Mouse (Mus musculus): ENCODE data around the gene B4galnt1. TPM values are rescaled to one million over a fixed set of nuclear protein-coding genes. Genes with fewer than 3 reads are reported as not detected.

Gene B4galnt1
- 54.0 and 74.6 TPM in 2 replicates for polyA plus RNA-seq (2015; fragmentation: Nextera tagmentation; extraction: Ambion mirVana)

DNA sequence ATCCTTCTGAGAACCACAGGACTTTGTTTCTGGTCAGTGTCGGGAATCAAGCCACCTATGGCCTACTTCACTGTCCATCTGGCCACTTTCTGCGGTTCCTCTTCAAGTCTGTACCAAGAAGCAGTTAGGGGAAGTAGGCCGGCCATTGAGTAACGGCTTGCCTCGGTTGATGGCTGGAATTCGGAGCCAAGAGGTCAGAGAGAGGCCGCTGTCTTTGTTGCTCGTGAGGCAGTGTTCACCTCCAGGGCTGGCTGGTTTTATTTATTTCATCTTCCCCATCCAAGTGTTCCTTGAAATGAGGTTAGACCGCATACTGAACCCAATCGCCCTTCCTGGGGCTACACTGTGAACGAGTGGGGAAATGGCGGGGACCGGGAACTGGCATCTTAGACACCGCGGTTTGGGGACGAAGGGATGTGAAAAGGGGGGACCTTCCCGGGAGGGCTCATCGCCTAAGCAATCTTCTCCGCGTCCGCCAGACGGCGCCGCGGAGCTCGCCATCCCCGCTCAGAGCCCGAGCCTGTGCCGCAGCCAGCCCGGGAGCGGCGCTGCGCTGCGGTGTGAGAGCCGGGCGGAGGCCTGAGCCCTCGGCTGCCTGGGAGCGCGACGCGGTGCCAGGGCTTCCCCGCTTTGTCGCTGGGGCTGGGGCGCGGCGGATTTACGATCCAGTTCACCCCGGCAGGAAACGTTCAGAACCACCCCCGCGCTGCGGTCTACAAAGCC lies at the start of gene B4galnt1:
Gene B4galnt1 (plus strand): TSS at position 595 of the 723 bp plus-strand sequence.
- WGBS, result 2% methylated on average over 37 of the region's 52 CpGs
- peak; percentile 89 for ATAC-seq (ENCODE audit: low FRiP score, low read depth)
- H3K4me3 ChIP-seq, result peak within 1 kb of the TSS; percentile 93
- peaks cover 25% of the 10 kb centered on the region for H3K4me1 ChIP-seq (replicated peaks)
- peaks cover 22% of the 10 kb centered on the region for H3K27me3 ChIP-seq
- peak within 1 kb of the TSS; percentile 92 for H3K27ac ChIP-seq (replicated peaks)
- H3K36me3 ChIP-seq, result no peaks in the 10 kb centered on the region
- H3K9ac ChIP-seq, result peak within 1 kb of the TSS; percentile 98
- no peaks in the 10 kb centered on the region for H3K9me3 ChIP-seq
- peak within 1 kb of the TSS; percentile 84 for H3K4me2 ChIP-seq

DNA sequence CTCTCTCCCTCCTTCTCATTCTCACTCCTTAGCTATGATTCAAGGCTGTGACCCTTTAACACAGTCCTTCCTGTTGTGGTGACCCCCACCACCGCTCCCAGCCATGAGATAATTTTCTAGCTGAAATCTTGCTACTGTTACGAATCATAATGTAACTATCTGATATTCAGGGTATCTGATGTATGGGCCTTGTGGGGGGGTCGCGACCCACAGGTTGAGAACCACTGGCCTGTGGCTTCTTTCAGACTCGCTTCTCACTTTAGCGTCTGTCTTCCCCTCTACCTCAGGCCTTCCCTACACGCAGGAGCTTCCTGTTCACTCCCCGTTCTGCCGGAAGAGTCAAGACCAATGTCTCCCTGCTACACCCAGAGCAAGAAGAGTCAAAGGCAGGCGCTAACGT lies 46.6 kb upstream of the B4galnt1 start:
- no peak overlapping the region for H3K4me2 ChIP-seq
- H3K27ac ChIP-seq (replicated peaks), result no peak overlapping the region
- H3K9ac ChIP-seq, result no peak overlapping the region
- ATAC-seq (ENCODE audit: low FRiP score, low read depth), result no peak
- no peak overlapping the region for H3K4me3 ChIP-seq
- H3K27me3 ChIP-seq, result no peaks in the 10 kb centered on the region
- H3K9me3 ChIP-seq, result no peaks in the 10 kb centered on the region
- peaks cover 34% of the 10 kb centered on the region for H3K4me1 ChIP-seq (replicated peaks)
- peaks cover 31% of the 10 kb centered on the region for H3K36me3 ChIP-seq
- WGBS, result 94% methylated on average over 11 of the region's 11 CpGs

DNA sequence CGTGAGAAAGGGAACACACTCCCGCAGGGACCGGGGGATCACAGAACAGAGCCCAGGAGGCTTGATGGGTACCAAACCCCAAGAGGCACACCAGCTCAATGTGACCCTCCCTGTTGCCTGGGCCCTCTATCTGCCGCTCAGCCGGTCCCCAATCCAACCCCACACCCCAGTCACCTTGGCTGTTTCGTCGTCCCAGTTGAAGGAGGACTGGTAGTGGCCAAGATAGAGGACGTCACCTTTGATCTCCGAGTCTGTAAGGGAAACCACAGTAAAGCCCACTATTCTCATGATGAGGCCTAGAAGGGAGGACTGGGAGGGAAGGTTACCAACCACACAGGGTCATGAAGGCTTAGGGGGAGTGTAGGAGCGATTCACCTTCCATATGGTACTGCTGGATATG lies 45.8 kb upstream of the B4galnt1 start:
- Histone ChIP-seq H3K4me2 (peak overlapping the region; percentile 95; the same call in 1 of the 2 replicates), H3K36me3 (peaks cover 31% of the 10 kb centered on the region), H3K27ac (replicated peaks) (no peak overlapping the region), H3K9ac (no peak overlapping the region), H3K27me3 (no peaks in the 10 kb centered on the region), H3K4me3 (no peak overlapping the region), H3K9me3 (no peaks in the 10 kb centered on the region), H3K4me1 (replicated peaks) (peaks cover 34% of the 10 kb centered on the region)
- no peak for ATAC-seq (ENCODE audit: low FRiP score, low read depth)
- WGBS, result 93% methylated on average over 10 of the region's 10 CpGs

DNA sequence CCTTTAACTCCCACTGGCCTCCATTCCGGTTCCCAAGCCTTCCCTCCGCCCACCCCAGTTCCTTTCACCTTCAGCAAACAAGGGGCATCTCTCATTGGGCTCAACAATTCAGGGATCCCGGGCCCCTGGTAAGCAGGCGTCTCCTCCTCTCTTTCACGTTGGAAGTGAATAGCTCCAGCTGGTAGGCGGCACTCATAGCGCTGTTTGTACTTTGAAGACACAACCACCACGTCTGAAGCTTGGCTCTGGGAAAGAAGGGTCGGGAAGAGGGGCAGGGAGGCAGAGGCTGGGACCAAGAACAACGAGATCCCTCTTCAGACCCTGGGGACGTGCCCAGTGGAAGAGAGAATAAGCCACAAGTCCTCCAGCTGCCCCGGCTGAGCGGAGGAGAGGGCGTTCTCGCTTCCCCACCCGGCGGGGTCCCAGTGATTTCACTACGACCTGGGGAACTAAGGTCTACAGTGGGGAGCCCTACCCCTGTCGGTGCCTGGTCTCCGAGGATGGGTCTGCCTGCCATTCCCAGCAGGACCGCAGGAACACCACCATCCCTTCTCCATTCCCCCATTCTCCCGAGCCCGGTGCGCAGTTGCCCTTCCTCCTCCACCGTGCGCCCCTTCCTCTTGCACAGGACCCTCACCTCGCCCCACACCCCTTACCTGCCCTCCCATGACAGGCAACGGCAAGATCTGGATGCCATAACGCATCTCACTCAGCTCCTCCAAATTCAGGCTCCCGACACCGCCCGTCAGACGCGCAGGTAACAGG lies 44.5 kb upstream of the B4galnt1 start:
- Histone ChIP-seq H3K9ac (peak overlapping the region; percentile 75), H3K4me2 (peak overlapping the region; percentile 95), H3K27ac (replicated peaks) (peak overlapping the region; percentile 66), H3K4me3 (peak overlapping the region; percentile 78), H3K9me3 (no peaks in the 10 kb centered on the region), H3K27me3 (no peaks in the 10 kb centered on the region), H3K36me3 (peaks cover 31% of the 10 kb centered on the region), H3K4me1 (replicated peaks) (peaks cover 34% of the 10 kb centered on the region)
- 1% methylated on average over 34 of the region's 34 CpGs for WGBS
- peak; percentile 60 for ATAC-seq (ENCODE audit: low FRiP score, low read depth)

DNA sequence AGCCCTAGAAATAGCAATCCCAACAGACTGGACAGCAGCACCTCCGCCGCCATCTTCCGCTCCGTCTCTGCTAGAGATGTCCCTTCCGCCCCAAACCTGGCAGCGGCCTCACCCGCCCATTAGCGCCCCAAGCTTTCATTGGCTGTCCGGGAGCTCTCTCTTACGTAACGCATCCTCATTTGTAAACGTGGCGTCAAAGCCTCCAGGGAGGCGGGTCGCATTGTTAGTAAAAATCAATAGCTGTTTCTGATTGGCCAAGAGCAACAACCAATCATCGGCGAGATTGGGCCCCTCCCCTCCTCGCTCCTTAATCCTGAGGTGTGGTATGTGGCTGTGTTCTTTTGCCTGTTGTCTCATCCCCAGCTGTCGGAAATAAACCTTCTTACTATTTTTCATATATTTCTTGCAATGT lies 44.0 kb upstream of the B4galnt1 start, which contains the start of gene Os9:
Gene Os9 (minus strand): TSS at position 66 of the 412 bp plus-strand sequence.
- Histone ChIP-seq H3K9me3 (no peaks in the 10 kb centered on the region), H3K27ac (replicated peaks) (peak within 1 kb of the TSS; percentile 86), H3K27me3 (no peaks in the 10 kb centered on the region), H3K9ac (peak within 1 kb of the TSS; percentile 75), H3K4me3 (peak within 1 kb of the TSS; percentile 78), H3K4me1 (replicated peaks) (peaks cover 34% of the 10 kb centered on the region), H3K4me2 (peak within 1 kb of the TSS; percentile 95), H3K36me3 (peaks cover 26% of the 10 kb centered on the region)
- under 1% methylated on average over 19 of the region's 19 CpGs for WGBS
- peak; percentile 96 for ATAC-seq (ENCODE audit: low FRiP score, low read depth)

DNA sequence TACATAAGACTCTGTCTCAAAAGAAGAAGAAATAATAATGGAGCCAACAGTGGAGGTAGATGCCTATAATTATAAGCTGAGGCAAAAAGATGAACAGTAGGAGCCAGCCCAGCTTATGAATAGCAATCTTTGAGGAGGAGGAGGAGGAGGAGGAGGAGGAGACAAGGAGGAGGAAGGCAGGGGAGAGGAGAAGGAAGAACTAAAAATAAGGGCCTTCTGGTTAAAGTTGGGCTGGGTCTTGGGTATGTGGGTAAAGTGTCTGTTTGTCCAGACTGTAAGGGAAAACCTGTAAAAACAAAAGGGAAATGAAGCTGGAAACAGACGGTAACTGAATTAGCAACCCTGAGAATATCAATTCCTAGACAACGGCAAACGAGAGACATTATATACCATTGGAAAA lies 43.0 kb upstream of the B4galnt1 start:
- H3K4me1 ChIP-seq (replicated peaks), result peaks cover 34% of the 10 kb centered on the region
- H3K4me2 ChIP-seq, result peak overlapping the region; percentile 53
- no peaks in the 10 kb centered on the region for H3K9me3 ChIP-seq
- H3K4me3 ChIP-seq, result peak overlapping the region; percentile 78
- ATAC-seq (ENCODE audit: low FRiP score, low read depth), result no peak
- no peaks in the 10 kb centered on the region for H3K27me3 ChIP-seq
- peak overlapping the region; percentile 86 for H3K27ac ChIP-seq (replicated peaks)
- H3K36me3 ChIP-seq, result peaks cover 20% of the 10 kb centered on the region
- 77% methylated on average over 3 of the region's 3 CpGs for WGBS
- H3K9ac ChIP-seq, result peak overlapping the region; percentile 51; the same call in 1 of the 2 replicates

DNA sequence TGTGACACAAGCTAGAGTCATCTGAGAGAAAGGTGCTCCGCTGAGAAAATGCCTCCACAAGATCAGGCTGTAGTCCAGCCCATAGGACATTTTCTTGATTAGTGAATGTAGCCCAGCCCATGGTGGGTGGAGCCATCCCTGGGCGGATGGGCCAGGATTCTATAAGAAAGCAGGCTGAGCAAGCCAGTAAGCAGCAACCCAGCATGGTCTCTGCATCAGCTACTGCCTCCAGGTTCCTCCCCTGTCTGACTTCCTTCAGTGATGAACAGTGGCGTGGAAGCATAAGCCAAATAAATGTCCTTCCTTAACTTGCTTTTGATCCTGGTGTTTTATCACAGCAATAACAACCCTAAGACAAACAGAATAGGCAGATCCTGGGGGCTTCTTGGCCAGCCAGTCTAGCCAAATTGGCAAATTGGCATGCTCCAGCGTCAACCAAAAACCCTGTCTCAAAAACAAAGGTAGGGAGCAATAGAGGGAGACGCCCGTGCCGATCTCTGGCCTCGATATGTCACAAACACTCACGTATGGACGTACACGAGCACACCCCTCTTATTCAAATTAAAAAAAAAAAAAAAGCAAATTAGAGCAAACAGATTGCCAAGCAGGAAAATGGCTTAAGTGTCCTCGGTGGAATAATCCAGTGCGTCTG lies 42.1 kb upstream of the B4galnt1 start:
- 6% methylated on average over 13 of the region's 13 CpGs for WGBS
- Histone ChIP-seq H3K4me1 (replicated peaks) (peaks cover 34% of the 10 kb centered on the region), H3K27ac (replicated peaks) (peak overlapping the region; percentile 86), H3K9me3 (no peaks in the 10 kb centered on the region), H3K36me3 (peaks cover 14% of the 10 kb centered on the region), H3K4me2 (peak overlapping the region; percentile 53), H3K27me3 (no peaks in the 10 kb centered on the region), H3K4me3 (peak overlapping the region; percentile 78), H3K9ac (peak overlapping the region; percentile 30)
- peak; percentile 36; the same call in 1 of the 2 replicates for ATAC-seq (ENCODE audit: low FRiP score, low read depth)

DNA sequence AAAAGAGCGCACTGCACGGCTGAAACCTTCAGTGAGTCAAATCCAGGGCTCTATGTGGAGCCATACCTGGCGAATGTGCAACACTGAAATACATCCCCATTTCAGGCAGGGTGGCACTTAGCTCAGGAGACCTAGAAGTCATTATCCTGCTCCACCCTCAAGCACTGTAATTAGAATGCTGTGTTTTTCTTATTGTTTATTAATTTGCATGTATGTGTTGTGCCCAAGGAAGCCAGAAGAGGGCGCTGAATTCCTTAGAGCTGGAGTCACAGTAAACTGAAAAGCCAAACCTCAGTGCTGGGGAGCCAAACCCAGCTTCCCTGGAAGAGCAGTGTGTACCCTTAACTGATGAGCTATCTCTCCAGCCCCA lies 41.6 kb upstream of the B4galnt1 start:
- Histone ChIP-seq H3K9me3 (no peaks in the 10 kb centered on the region), H3K4me1 (replicated peaks) (peaks cover 34% of the 10 kb centered on the region), H3K27me3 (no peaks in the 10 kb centered on the region), H3K27ac (replicated peaks) (peak overlapping the region; percentile 86), H3K4me2 (peak overlapping the region; percentile 53), H3K9ac (peak overlapping the region; percentile 30), H3K4me3 (peak overlapping the region; percentile 78), H3K36me3 (peaks cover 10% of the 10 kb centered on the region)
- 8% methylated on average over 4 of the region's 4 CpGs for WGBS
- ATAC-seq (ENCODE audit: low FRiP score, low read depth), result peak; percentile 16; the same call in 1 of the 2 replicates

DNA sequence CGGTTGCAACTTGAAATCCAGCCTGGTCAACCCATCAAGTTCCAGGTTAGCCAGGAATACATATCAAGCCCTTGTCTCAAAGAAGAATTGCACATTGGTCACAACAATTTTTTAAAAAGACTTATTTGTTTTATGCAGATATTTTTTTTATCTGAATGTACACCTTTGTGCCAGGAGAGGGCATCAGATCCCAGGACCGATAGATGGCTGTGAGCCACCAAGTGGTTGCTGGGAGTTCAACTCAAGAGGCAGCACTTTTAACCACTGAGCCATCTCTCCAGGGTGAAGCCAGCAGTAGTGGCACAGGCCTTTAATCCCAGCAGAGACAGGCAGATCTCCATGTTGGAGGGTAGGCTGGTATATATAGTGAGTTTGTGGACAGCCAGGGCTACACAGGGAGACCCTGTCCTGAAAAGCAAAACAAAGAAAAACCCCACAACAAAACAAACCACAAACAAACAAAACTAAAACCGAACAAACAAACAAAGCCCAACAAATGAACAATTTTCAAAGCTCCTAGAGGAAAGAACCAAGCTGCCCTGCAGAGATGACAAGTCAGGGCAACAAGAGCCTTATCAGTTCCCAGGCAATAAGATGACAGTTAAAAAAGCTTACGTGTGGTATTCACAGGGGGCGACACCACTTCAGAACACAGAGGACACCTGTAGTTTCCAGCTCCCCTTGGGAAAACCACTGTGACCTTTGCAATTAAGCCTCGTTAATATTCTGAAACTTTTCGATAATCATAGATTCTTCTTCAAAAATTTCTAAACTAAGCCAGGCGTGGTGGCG lies 39.6 kb upstream of the B4galnt1 start:
- H3K4me2 ChIP-seq, result no peak overlapping the region
- H3K36me3 ChIP-seq, result no peaks in the 10 kb centered on the region
- ATAC-seq (ENCODE audit: low FRiP score, low read depth), result no peak
- H3K9me3 ChIP-seq, result no peaks in the 10 kb centered on the region
- H3K4me1 ChIP-seq (replicated peaks), result peaks cover 21% of the 10 kb centered on the region
- no peak overlapping the region for H3K9ac ChIP-seq
- no peak overlapping the region for H3K27ac ChIP-seq (replicated peaks)
- H3K27me3 ChIP-seq, result no peaks in the 10 kb centered on the region
- 78% methylated on average over 9 of the region's 9 CpGs for WGBS
- H3K4me3 ChIP-seq, result no peak overlapping the region

DNA sequence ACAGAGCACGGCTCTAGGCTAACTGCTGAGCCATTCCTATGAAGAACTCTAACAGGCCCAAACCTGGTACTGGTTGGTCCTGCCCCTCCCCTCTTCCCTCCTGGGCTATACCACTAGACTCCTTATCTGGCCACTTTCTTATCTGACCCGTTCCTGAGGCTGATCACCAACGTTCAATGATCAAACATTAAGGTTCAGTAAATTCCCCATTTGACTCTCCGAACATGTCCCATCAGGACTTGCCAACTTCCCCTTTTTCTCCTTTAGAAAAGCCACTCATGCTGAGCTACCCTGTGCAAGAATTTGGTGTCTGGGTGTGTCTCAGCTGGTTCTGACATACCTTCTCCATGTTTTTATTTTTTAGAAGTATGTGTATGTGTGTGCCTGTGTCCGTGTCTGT lies 38.4 kb upstream of the B4galnt1 start:
- Histone ChIP-seq H3K4me3 (no peak overlapping the region), H3K4me1 (replicated peaks) (peaks cover 19% of the 10 kb centered on the region), H3K4me2 (no peak overlapping the region), H3K27ac (replicated peaks) (no peak overlapping the region), H3K9me3 (no peaks in the 10 kb centered on the region), H3K9ac (no peak overlapping the region), H3K36me3 (no peaks in the 10 kb centered on the region), H3K27me3 (no peaks in the 10 kb centered on the region)
- WGBS, result 85% methylated on average over 5 of the region's 5 CpGs
- no peak for ATAC-seq (ENCODE audit: low FRiP score, low read depth)

DNA sequence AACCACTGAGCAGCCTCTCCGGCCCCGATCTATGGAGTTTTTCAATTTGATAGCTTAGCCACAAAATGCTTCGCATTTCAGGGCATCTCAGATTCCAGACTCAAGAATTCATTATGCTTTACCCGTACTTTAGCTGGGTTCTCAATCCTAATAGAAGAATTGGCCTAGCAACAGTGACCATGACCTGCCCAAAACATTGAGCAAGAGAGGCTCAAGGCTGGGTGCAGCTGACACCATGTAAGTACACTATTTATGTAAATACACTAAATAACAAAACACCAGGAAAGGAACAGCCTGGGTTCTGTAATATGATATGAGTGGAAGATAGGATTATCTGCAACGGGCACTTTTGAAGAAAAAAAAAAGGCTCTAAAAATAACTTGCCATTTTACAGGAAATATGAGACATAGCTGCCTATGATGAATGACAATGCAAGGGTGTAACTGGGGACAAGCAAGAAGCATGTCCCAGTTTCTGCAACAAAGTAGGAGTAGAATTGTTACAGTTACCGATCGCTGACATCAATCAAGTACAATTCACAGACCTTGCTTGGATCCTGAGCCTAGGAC lies 37.2 kb upstream of the B4galnt1 start:
- WGBS, result 83% methylated on average over 7 of the region's 7 CpGs
- H3K9me3 ChIP-seq, result no peaks in the 10 kb centered on the region
- no peak for ATAC-seq (ENCODE audit: low FRiP score, low read depth)
- H3K27me3 ChIP-seq, result no peaks in the 10 kb centered on the region
- peaks cover 6% of the 10 kb centered on the region for H3K4me1 ChIP-seq (replicated peaks)
- no peaks in the 10 kb centered on the region for H3K36me3 ChIP-seq
- no peak overlapping the region for H3K4me2 ChIP-seq
- H3K27ac ChIP-seq (replicated peaks), result no peak overlapping the region
- H3K4me3 ChIP-seq, result no peak overlapping the region
- H3K9ac ChIP-seq, result no peak overlapping the region

Data from hindbrain, embryonic 15.5 days (tissue).